Mouse (Mus musculus) cerebellum, adult 2 months (tissue): ENCODE results near the gene Spata31d1d.

ENCODE experiments used
- CTCF ChIP-seq: fragments of 200-500 bp; IDR thresholded peaks from 2 replicates; pipeline ENCODE4 v1.5.1; 2011; ENCODE audit warnings: low read depth, mild to moderate bottlenecking, control low read depth, low read length, moderate library complexity, borderline replicate concordance; ENCODE audit not compliant: insufficient read depth
- POLR2A ChIP-seq: fragments of 200-500 bp; IDR thresholded peaks from 2 replicates; pipeline ENCODE4 v1.6.1; 2011; ENCODE audit warnings: low read length, control low read depth, borderline replicate concordance; ENCODE audit not compliant: insufficient read depth

DNA sequence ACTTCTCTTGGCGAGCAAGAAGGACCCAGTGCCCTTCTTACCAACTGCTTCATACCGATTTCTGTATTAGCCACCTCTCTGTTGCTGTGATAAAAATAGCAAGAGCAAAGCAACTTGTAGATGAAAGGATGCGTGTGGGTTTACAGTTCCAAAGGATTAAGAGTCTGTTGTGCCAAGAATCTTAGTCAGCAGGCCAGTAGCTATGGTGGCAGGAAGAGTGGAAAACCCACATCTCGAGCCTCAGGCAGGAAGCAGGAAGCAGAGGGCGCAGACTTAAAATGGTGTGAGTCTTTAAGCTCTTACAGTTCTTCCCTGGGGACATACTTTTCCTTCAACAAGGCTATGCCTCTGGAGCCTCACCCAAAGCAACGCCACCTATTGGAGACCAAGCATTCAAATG is 13.9 kb upstream of the Spata31d1d start:
- TF ChIP-seq CTCF: no peak
- no peak for TF ChIP-seq POLR2A
